Mouse (Mus musculus): ENCODE measurements at regions not wholly inside any gene's neighbourhood (a gene's known extent, or its start where the extent isn't known, plus 50 kb on each side); places are given as distances from the start of the nearest gene placed in this dataset.
A peak's percentile ranks its signal among the peaks of the same experiment; 100 is the strongest.
"Not testable (repeated sequence)": the region's sequence is repeated elsewhere in the genome, so short reads cannot be mapped to it uniquely, and the experiment has no call there.

DNA sequence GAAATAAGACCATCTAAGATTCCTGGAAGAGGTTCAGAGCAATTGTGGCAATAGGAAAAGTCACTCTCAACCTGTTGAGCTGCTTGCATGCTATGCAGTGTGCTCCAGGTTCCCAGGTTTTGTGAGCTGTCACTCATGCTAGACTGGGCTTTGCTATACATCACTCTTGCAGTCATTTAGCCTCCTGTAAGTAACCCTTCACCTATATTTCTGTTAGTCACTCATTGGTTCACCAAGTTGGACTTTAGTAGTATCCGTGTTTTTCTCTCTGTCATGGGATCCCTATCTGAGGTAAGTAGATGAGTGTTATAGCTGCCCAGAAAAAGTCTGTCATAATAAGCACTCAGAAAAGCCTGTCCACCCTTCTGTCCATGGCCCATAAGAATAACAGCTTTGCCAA, 332.3 kb upstream of the Tbl1xr1 start:
- DNase-seq = no peak

DNA sequence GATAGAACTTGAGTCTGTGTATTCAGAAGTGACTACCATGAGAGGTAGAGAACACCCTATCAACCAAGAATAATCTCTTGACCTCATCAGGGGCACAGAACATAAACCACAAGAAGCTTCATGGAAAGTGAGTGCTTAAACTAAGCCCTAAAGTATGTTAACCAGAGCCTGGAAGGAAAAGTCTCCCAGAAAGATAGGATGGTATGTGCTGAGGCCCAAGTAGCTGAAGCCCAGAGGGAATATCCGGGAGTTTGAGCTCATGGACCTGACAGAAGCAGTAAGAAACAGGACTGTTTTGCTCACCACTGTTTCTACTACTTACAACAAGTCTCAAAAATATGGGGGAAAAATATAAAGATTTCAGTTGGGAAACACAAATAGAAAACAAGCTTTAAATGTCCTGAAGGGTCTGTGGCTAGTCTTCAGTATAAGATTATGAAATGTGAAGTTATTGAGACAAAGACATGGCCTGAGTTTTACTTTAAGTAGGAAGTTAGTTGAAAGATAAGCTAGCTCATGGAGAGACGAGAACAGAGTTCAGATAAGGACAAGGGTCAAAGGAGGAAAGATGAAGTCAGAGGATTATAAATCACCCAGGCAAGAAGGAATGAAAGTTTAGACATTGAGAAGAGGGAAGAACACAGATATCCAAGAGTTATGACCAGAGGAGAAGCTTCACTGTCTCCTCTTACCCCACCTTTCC, 315.8 kb upstream of the Tbl1xr1 start:
- no peak for DNase-seq

DNA sequence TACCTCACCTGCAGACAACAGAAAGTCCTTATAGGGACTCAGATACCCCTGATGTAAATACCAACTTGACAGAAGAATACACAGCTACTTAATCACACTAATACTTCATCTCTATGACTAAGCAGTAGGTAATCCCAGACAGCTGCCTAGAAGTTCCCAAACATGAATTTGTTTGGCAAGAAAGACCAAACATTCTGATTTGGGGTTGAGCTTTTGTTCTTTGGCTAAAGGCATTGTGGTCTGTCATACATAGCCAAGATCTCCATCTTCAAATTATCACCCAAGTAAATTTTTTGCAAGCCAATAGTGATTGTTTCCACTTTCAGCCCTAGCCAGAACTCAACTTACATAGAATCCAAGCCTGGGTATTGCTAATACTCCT, 315.2 kb upstream of the Tbl1xr1 start:
- no peak for DNase-seq

DNA sequence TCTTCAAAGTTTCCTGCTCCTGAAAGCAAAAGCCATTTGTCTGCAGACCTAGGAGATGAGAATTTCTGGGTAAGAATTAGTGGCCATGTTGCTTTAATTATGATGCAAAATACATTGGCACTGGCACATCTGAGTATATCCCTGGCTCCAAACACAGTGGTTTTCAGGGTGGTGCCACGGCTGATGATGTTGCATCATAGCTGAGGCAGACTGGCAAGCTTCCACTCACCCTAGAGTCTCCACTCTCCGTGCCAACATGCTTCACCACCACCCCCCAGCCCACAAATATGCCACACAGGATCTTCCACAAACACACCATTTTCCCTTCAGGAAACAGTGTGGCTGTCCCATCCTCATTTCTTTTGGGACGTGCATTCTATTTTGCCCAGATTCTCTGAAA, 314.5 kb upstream of the Tbl1xr1 start:
- no peak for DNase-seq

DNA sequence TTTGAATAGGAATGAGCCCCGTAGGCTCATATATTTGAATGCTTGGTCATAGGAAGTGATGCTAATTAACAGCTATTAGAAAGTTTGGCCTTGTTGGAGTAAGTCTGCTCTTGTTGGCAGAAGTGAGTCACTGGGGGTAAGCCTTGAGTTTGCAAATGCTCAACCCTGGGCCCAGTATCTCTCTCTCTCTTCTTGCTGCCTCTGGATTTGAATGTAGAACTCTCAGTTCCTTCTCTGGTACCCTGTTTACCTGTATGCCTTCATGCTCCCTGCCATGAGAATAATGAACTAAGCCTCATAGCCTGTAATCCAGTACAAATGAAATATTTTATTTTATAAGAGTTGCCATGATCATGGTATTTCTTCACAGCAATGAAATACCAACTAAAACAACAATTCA, 308.4 kb upstream of the Tbl1xr1 start:
- DNase-seq = no peak

DNA sequence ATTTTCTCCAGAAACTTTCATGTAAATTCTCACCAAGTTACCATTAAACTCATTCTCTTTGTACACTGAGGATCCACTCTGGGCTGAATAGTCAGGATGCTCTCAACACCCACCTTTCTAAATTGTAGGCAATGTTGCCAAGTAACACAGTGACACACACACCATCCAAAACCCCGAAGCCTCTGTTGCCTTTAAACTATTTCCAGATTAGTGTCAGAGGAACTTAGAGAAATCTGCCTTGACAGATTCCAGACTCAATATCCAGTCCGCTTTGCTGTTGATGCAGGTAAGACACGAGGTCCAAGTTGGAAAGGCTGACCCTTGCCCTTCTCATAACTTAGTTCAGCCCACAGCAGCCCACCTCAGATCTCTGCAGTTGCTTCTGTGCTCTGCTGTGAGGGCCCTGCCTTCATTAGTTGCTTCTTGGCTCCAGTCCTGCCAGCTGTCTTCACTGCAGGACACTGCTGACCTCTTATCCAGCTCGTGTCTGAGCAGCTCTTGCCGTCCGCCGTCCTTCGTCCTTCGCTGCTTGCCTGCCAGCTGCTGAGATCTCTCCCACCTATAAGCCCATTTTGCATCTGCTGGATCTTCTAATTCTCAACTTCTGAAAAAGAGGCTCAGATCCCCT, 306.4 kb upstream of the Tbl1xr1 start:
- no peak for DNase-seq

DNA sequence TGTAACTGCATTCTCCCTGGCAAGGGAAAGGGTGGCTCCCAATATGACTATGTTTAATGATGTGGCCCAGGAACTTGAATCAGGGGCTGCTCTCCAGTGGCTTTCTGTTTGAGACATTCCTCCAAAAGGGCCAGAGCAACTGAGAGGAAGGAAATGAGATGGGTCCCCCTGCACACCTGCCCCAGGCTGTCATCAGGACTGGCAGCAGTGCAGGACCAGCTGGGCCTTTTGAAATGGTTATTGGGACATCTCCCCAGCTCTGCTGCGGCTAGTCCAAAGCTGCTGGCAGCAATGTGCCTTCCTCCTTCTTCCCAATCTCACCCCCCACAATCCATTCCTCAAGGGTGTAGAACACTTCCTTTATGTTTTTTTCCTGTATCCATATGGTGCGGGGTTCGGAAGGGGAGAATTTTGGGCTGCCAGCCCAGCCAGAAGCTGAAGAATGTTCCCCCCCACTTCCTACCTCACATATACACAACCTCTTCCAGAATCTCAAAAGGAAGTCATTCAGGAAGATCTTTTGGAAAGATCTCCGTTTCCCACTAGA, 304.6 kb upstream of the Tbl1xr1 start:
- peak; percentile 69 for DNase-seq

DNA sequence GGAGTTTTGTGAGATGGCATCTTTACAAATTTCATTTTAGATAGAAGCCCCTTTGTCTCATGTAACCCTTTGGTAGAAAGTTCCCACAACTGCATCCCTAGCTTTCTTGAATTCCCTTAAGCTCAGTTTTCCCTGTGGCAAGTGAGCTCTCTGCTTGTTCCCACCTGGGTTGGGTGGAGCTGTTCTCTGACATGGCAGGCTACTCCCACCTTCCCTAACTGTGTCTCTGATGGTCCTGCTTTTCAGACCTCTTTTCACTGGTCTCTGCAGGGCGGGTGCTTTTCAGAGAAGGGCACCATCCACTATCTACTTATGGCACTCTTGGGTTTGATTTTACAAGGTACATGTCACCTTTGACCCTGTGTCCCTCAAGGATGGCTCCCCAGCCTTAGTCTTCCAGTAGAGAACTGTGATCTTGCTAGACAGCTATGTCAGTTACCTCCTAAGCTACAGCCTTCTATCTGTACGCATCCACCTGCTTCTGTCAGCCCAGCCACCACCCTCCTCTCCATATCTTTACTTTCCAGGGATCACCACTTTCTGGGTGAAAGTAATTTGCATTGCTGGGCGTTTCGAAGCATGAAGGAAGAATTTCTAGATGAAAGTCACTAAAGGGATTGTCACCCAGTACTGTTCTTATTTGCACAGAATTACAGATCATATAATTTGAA, 302.1 kb upstream of the Tbl1xr1 start:
- DNase-seq = no peak

DNA sequence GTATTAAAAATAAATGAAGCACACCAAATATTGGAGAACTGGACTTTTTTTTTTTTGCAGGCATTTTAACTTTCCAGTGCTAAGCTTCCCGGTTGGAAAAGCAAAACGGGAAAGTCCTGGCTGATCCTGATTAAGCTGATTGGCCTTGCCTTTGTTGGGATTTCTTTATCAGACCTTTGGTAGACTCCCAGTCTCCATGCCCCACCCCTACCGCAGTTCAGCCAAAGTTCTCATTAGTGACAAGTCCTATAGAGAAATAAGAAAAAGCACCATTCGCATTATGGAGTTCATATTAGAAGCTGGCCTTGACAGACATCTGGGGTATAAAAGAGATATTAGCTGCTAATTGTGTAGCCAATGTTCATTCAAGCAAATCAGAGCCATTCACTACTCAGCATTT, 297.7 kb upstream of the Tbl1xr1 start:
- no peak for DNase-seq

DNA sequence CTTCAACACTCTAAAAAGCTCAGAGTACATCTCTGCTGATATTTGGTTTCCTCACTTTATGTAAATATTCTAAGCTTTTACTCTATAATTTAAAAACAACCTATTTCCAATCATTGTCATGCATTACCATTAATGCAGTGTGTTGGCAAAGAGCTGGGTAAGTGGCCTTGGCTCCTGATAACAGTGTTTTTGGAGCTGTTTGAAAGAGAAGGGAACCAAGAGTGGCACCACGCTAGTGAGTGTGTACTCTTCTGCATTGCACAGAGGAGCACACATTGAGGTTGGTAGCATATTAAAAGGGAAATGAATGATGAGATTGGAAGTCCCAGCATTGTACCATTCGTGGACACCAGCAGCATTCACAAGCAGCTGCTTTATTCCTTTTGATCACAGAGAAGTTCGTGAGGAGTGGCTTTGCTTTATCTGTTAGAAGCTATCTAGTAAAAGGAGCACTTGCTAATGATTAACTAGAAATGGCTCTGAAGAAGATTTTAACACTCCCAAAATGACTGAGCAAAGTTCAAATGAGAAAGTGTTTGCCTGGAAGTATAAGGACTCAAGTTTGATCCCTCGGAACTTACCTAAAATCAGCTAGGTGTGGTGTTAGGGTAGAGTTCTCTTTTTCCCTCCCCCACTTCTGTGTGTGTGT, 284.3 kb upstream of the Tbl1xr1 start:
- no peak for DNase-seq

DNA sequence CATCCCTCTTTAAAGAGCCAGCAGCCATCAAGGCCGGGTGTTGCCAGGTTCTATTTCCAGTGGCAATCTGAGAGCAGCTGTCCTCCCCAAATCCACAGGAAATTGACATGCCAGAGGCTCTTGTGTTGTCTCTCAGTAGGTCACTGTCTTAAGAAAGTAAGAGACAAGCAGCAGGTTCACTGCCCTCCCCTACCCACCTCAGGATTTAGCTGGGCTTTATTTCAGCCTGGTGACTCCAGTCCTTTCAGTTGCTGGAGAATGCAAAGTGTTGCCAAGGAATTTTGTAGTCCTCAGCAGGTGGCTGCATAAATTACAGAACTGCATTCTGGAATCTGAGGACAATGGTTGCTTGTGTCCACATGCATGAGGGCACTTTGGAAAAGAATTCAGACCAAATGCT, 278.3 kb upstream of the Tbl1xr1 start:
- no peak for DNase-seq

DNA sequence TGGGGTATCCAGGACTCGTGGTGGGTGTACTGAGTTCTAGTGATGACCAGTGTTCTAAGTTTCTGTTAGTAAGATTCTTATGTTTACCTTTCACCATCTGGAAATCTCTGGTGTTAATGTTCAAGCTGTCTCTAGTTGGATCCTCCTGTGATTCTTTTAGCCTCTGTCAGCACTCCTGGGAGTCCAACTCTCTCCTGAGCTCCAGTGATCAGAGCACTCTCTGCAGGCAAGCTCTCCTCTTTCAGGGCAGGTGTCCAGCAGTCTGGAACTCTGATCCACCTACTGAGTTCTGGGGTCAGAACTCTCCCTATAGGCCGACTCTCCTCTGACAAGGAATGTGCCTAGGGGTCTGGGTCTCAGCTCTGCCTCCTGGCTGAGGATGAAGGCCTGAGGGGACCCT, 272.6 kb upstream of the Tbl1xr1 start:
- not testable (repeated sequence) for DNase-seq

DNA sequence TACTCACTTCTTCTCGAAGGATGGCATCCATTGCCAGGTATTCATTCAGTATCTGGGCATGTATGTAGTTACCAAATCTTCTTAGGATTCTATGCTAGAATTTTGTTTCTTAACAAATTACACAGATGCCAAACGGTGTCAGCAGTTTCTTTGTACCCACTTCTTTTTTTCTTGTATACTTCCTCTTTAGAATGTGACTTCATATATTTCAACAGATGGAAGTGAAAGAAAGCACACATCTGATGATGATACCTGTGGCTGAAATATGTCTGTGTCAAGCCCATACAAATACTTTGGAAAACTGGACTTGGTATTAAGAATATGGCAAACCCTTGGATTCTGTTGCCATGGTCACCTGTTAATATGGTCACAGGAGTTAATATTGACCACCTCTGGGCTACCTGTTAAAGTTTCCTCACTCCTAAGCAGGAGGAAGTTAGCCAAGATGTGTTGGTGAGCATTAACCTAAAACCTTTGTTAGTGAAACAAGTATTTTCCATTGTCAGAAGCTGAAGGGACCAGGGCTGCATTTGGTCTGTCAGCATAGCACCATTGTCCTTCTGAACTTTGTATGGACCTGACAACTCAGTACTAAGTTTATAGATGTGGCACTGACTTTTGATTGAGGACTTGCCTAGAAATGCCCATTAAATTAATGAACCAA, 269.8 kb upstream of the Tbl1xr1 start:
- no peak for DNase-seq

DNA sequence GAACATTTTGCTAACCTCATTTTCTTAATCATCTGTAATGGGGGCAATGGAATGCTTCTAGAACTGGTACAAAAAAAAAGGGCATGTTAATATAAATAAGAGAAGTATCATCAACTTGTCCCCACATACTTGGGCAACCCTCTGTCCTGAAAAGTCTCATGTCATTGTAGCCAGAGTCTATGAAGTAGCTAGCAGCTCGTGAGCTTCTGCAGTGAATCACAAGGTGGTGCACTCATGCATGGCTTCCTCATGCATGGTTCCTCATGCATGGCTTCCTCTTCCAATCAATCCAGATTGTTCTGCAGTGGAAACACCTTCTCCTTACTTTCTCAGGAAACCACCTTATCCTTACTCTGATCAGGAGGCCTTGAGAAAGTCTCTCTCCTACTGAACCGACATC, 267.9 kb upstream of the Tbl1xr1 start:
- no peak for DNase-seq

DNA sequence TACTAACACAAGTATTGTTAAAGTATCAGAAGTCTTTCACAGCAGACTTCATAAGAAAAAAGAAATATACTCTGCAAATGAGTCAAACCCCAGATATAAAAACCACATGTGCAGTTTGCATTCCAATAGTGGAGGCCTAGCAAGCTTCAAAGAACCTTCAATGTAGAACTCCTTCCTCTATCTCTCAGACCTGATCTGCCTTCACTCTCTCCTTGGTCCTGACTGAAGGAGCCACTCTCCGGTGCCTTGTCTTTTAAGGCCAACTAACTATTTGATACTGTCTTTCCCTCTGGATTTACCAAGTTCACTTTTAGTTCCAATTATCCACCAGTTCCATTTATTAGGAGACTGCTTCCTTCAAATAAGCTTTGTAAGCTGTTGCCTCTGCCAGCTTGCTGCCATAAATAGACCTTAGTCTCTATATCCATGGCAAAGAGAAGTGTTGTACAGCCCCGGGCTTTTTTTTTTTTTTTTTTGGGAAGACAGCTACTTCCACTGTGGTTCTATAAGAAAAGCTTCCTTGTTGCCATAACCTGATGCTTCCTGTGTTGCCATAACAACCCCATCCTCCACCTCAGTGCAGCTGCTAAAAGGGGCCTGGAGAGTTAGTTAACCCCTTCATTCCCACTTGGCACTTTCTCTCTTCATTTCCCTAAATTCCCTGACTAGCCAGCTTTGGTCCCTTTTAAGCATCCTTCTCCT, 266.5 kb upstream of the Tbl1xr1 start:
- DNase-seq = no peak

DNA sequence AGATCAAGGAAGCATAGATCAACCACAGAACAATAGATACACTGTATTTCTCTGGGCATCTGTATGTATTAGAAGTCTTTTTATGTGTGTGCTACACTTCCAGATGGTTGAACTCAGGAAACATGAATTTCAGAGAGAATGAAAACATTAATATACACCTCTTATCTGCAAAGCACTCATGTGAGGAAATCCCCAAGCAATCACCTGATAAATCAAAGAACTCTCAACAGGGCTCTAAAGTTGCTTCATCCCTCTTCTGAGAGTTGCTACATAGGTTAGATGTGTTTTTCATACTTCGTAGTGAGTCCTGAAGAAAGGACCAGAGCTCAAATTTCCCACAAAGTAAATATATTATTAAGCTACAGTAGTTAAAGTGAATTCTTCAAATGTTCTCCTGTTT, 263.1 kb upstream of the Tbl1xr1 start:
- no peak for DNase-seq

DNA sequence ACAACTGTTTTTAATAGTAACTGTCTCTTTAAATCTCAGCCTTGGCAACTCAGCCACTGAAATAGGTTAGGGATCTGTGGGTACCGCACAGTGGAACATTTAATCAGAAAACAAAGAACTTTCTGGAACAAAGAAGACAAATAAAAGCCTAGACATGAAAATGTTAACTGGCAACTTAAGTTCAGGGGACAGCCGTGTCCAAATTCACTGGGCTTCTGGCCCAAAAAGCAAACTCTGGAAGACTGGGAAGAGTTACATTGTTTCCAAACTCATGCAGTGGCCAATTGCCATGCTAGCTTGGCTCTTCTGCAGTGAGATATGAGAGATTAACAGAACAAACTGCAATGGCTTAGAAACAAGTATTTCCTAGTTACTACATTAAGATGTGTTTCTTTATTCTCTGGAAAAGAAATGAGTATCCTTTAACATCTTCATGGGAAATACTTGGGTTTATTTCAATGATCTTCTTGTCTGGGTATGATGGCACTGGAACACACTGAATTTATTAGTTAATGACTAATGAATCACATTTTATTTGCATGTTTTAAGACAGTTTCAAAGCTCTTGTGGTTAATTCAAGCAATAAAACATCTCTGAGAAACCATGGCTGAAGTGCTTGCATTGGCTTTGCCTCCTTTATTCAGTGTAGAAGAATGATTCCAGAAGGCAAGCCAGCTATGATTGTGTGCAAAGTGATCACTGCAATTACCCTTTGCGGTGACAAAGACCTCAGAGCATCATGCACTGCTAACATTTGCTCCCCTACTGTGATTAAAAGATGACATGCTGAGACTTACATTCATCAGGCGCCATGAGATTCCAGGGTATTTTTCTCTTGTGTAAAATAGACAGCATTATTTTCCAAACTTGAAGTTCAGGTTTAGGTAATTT, 259.2 kb upstream of the Tbl1xr1 start:
- no peak for DNase-seq

DNA sequence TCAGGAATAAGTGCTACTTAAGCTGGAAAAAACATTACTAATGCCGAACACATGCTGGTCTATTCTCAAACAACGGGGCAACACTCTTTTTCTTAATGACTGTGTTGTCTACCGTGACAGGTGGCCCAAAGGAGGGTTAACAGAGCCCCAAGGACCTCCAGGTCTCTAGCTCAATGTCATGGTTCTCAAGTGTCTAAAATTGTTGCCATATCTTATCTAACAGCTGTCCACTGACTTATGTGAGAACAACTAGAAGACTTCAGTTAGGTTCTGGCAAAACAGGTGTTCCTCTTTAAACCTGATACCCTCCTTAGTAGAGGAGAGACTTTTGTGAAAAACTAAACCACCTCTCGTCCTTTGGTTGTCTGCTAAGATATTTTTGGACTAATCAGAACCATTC, 257.4 kb upstream of the Tbl1xr1 start:
- no peak for DNase-seq

DNA sequence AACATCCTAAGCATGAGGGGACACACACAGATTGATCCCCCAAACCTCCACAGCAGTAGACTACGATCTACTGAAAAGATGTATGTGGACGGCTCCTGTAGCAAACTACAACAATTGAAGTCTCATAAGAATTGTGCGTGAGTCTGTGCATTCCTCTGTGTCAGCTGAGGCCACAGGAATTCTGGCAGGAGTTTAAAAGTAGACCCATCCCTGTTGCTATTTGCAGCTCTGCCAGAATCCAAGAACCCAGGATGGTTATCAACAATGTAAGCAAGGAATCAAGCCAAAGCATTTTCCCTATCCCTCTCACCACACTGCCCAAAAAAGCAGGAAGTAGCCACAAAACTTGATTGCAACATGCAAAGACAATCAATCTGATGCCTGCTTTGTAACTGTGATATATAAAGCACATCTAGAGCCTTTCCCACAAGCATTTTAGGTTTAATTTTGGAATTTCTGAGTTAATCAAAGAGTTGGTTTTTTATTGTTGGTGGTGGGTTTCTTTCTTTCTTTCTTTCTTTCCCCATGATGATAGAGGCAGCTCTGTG, 256.3 kb upstream of the Tbl1xr1 start:
- DNase-seq = no peak

DNA sequence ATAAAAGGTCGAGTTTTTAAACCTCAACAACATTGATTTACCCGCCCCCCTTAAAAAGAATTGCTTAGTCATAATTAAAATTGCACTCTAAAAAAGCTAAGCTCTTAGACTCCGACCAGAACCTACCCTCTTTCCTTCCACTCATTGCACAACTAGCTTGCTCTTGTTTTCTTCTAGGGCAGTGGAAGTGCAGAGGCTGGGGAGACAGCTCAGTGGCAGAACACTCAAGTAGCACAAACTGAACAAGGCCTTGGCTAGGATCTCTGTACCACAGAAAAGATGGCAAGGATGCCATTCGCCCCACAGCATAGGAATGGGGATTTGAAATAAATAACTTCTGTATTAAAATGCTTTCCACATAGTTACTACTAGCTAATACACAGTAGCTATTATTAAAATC, 253.8 kb upstream of the Tbl1xr1 start:
- DNase-seq = no peak

DNA sequence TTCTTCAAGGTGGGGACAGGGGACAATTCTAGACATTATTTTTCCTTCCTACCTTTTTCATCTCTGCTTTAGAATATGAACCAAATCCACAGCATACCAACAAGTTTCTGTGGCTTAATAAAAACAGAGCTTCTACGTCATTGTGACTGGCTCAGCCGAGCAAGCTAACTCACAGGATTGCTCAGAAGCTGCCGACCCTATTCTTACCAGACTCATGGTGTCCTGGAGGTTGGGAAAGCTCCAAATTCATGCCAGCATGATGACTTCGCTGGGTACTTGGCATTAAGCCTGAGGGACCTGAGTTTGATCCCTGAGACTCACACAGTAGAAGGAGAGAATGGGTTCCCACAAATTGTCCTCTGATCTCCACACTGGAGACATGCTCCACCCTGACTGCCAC, 253.1 kb upstream of the Tbl1xr1 start:
- no peak for DNase-seq
